Mouse (Mus musculus): ENCODE measurements around the gene Pou3f1. TPM values are rescaled to one million over a fixed set of nuclear protein-coding genes. Genes with fewer than 3 reads are reported as not detected.

Pou3f1 gene
- polyA plus RNA-seq, 1 experiment, result not detected

DNA sequence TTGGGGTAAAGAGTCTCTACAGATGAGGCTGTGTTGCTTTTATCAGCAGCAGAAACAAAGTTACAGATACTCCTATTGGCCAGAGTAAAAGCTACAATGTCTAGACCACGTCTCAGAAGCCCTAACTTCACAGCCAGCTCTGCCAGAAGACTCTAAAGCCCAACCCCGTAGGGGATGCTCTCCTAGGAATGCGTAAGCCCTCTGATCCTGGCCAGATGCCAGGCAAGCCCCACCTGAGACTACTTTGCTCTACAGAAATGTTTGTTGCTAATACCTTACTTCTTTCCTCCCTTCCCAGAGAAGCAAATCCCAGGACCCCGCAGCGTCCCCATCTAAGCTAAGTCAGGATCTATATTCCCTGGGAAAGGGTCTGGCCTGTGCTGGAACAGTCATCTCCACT is 8.7 kb upstream of the Pou3f1 start:
- Histone ChIP-seq H3K4me3 (ENCODE audit: insufficient read depth, low read length) (no peak overlapping the region), H3K27ac (ENCODE audit: insufficient read depth, low read length) (no peak overlapping the region), H3K4me1 (ENCODE audit: control insufficient read depth, insufficient read depth, low read length) (peaks cover 7% of the 10 kb centered on the region; the same call in 1 of the 2 replicates)
- TF ChIP-seq CTCF (IDR thresholded peaks at IDR 0.05; ENCODE audit: borderline replicate concordance, insufficient read depth, low read length), result no peak
- no peak for TF ChIP-seq POLR2A (IDR thresholded peaks at IDR 0.05; ENCODE audit: low read depth, low read length)

DNA sequence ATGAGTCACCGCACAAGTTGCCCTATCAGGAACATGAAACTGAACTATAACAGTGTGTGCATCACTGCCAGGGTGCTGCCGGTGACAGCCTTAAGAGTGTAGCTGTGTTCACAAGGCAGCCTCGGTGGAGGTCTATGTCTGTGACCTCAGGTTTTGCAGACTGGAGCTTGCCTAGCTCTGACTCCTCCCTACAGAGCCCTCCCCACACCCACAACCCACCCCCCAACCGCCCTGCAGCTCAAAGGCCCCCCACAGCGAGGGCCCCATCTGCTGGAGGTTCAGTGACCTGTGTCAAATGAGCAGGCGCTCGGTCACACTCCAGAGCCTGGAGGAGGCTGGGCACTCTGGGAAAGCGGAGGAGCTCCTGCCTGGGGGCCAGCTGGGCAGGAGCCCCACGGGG is 3.7 kb upstream of the Pou3f1 start:
- TF ChIP-seq POLR2A (IDR thresholded peaks at IDR 0.05; ENCODE audit: low read depth, low read length) (no peak), CTCF (IDR thresholded peaks at IDR 0.05; ENCODE audit: borderline replicate concordance, insufficient read depth, low read length) (no peak)
- no peak overlapping the region for H3K4me3 ChIP-seq (ENCODE audit: insufficient read depth, low read length)
- no peak overlapping the region for H3K27ac ChIP-seq (ENCODE audit: insufficient read depth, low read length)
- peaks cover 4% of the 10 kb centered on the region; the same call in 1 of the 2 replicates for H3K4me1 ChIP-seq (ENCODE audit: control insufficient read depth, insufficient read depth, low read length)

DNA sequence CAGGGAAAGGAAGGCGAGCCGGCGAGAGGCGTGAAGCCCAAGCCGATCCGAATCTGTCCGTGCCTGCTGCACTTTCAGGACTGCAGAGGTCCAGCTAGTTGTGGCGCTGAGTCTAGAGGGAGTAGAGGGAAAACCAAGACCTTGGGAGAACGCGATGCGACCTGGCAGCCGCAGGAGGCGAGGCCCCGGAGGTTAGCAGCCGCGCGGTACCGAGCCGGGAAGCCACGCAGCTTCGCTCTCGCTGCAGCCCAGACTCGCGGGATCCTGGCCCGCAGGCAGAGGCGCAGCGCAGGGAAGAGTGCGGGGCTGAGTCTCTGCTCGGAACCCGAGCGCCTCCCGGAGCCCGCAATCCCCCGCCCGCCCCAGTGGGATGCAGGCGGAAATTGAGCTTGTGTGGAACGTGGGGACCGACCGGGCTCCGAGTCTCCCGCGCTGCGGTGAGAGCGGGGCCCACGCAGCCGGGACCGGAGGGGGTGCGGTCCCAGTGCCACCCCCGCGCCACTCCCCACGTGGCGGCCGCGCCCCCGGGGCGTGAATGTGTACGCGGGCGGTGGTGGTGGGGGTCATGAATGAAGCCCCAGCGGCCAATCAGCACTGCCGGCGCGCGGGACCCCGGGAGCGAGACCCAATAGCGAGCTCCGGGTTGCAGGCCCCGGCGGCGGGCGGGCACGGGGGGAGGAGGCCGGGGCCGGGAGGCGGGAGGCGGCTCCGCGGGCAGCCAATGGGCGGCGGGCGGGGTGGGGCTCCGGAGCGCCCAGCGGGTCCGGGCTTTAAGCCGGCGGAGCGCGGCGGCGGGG is 445 bp downstream of the Pou3f1 start:
- TF ChIP-seq CTCF (IDR thresholded peaks at IDR 0.05; ENCODE audit: borderline replicate concordance, insufficient read depth, low read length) (no peak), POLR2A (IDR thresholded peaks at IDR 0.05; ENCODE audit: low read depth, low read length) (no peak)
- Histone ChIP-seq H3K27ac (ENCODE audit: insufficient read depth, low read length) (no peak overlapping the region), H3K4me3 (ENCODE audit: insufficient read depth, low read length) (peak overlapping the region; percentile 40), H3K4me1 (ENCODE audit: control insufficient read depth, insufficient read depth, low read length) (peaks cover 4% of the 10 kb centered on the region; the same call in 1 of the 2 replicates)

DNA sequence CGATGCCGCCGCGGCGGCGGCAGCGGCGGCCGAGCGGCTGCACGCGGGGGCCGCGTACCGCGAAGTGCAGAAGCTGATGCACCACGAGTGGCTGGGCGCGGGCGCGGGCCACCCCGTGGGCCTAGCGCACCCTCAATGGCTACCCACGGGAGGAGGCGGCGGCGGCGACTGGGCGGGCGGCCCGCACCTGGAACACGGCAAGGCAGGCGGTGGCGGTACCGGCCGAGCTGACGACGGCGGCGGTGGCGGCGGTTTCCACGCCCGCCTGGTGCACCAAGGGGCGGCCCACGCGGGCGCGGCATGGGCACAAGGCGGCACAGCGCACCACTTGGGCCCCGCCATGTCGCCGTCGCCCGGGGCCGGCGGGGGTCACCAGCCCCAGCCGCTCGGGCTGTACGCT is 1.2 kb downstream of the Pou3f1 start:
- peaks cover 4% of the 10 kb centered on the region; the same call in 1 of the 2 replicates for H3K4me1 ChIP-seq (ENCODE audit: control insufficient read depth, insufficient read depth, low read length)
- peak overlapping the region; percentile 1; the same call in 1 of the 2 replicates for H3K4me3 ChIP-seq (ENCODE audit: insufficient read depth, low read length)
- no peak for TF ChIP-seq POLR2A (IDR thresholded peaks at IDR 0.05; ENCODE audit: low read depth, low read length)
- no peak for TF ChIP-seq CTCF (IDR thresholded peaks at IDR 0.05; ENCODE audit: borderline replicate concordance, insufficient read depth, low read length)
- H3K27ac ChIP-seq (ENCODE audit: insufficient read depth, low read length), result no peak overlapping the region

- TF ChIP-seq POLR2A (IDR thresholded peaks at IDR 0.05; ENCODE audit: low read depth, low read length) (no peak), CTCF (IDR thresholded peaks at IDR 0.05; ENCODE audit: borderline replicate concordance, insufficient read depth, low read length) (no peak)
- H3K27ac ChIP-seq (ENCODE audit: insufficient read depth, low read length), result no peak overlapping the region
- H3K4me1 ChIP-seq (ENCODE audit: control insufficient read depth, insufficient read depth, low read length), result no peaks in the 10 kb centered on the region; the same call in 1 of the 2 replicates
- H3K4me3 ChIP-seq (ENCODE audit: insufficient read depth, low read length), result no peak overlapping the region
Measured at GRCm38 (mm10) chr4:124658412-124658851, 1.8 kb downstream of the Pou3f1 start.

DNA sequence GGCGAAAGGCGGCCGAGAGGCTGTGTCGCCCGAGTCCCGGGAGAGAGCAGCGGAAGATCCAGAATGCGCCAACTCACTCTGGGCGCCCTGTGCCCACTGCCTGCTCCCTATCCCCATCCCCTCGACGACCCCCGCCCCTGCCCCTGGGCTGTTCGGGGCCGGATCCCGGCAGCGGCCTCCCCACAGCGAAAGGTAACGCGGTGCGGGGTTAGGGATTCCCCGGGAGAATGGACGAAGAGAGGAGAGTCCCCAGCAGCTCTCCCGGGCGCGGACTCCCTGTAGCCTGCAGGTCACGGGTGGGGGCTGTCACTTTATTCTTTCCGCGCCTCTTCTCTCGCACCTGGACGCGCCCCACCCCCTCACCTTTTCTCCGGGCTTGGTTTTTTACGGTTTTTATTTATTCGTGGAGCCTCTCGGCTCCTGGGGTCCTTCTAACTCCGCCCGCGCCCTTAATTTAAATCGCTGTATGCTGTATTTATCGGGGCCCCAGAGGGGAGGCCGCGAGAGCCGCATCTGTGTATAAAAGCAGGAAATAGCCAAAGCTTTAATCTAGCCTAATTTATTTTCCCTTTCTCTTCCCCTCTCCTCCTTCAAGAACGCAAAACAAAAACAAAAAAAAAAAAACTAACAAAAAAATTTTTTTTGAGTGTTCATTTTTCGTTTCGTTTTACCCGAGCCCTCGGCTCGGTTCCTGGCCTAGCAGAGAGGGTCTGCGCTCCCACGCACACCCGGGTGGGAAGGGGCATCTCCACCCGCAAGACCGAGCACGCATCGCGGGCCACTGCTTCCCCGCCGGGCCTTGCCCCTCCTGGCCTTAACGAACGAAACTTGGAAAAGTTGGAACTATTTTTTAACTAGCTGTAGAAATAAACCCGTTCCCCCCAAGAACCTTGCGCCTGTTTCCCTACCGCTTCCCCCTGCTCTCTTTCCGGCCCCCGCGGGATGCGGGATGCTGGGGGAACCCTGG is 2.9 kb downstream of the Pou3f1 start:
- H3K27ac ChIP-seq (ENCODE audit: insufficient read depth, low read length), result no peak overlapping the region
- H3K4me1 ChIP-seq (ENCODE audit: control insufficient read depth, insufficient read depth, low read length), result peaks cover 2% of the 10 kb centered on the region
- peak overlapping the region; percentile 26 for H3K4me3 ChIP-seq (ENCODE audit: insufficient read depth, low read length)
- TF ChIP-seq POLR2A (IDR thresholded peaks at IDR 0.05; ENCODE audit: low read depth, low read length) (no peak), CTCF (IDR thresholded peaks at IDR 0.05; ENCODE audit: borderline replicate concordance, insufficient read depth, low read length) (no peak)

- no peak overlapping the region for H3K4me3 ChIP-seq (ENCODE audit: insufficient read depth, low read length)
- TF ChIP-seq CTCF (IDR thresholded peaks at IDR 0.05; ENCODE audit: borderline replicate concordance, insufficient read depth, low read length) (no peak), POLR2A (IDR thresholded peaks at IDR 0.05; ENCODE audit: low read depth, low read length) (no peak)
- no peak overlapping the region for H3K27ac ChIP-seq (ENCODE audit: insufficient read depth, low read length)
- H3K4me1 ChIP-seq (ENCODE audit: control insufficient read depth, insufficient read depth, low read length), result peaks cover 2% of the 10 kb centered on the region; the same call in 1 of the 2 replicates
Measured at GRCm38 (mm10) chr4:124660603-124661002, 4.0 kb downstream of the Pou3f1 start.

DNA sequence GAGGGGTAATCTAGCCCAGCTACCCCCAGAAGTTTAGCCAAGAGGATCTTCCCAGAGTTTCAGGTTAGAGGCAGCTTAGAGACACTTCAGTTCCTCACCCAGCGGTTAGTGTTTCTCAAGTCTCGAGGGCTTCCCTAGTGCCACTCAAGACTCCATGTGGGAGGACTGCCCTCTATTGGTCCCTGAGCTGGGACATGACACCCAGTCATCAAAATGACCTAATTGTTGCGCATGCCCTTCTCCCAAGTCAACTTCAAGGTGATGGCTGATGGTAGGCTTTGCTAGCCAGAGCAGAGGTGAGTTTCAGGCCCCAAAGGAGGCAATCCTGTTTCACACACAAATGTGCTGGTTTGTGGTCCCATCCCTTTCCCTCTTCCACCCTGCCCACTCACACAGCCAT is 6.4 kb downstream of the Pou3f1 start:
- Histone ChIP-seq H3K4me1 (ENCODE audit: control insufficient read depth, insufficient read depth, low read length) (peaks cover 2% of the 10 kb centered on the region; the same call in 1 of the 2 replicates), H3K27ac (ENCODE audit: insufficient read depth, low read length) (no peak overlapping the region), H3K4me3 (ENCODE audit: insufficient read depth, low read length) (no peak overlapping the region)
- TF ChIP-seq POLR2A (IDR thresholded peaks at IDR 0.05; ENCODE audit: low read depth, low read length) (no peak), CTCF (IDR thresholded peaks at IDR 0.05; ENCODE audit: borderline replicate concordance, insufficient read depth, low read length) (no peak)

DNA sequence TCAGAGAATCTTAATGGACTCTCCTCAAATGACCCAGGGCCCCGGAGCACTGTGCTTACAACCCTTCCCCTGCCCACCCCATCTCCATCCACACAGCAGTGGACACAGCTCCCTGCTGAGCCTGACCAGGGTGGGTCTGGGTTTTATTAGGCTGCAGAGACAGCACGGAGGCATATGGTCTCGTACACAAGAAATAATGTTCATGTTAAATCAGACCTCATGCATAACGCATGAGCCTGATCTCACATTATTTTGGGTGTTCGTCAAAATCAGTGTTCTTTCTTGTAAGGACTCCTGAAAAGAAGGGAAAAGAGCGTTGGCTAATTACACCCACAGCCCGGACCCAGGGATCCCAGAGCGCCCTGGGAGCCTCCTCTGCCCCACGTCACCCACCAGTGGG is 7.6 kb downstream of the Pou3f1 start:
- H3K27ac ChIP-seq (ENCODE audit: insufficient read depth, low read length), result no peak overlapping the region
- TF ChIP-seq CTCF (IDR thresholded peaks at IDR 0.05; ENCODE audit: borderline replicate concordance, insufficient read depth, low read length) (no peak), POLR2A (IDR thresholded peaks at IDR 0.05; ENCODE audit: low read depth, low read length) (no peak)
- no peak overlapping the region for H3K4me3 ChIP-seq (ENCODE audit: insufficient read depth, low read length)
- H3K4me1 ChIP-seq (ENCODE audit: control insufficient read depth, insufficient read depth, low read length), result peaks cover 2% of the 10 kb centered on the region; the same call in 1 of the 2 replicates
